Mouse (Mus musculus): ENCODE data around the gene Pard3. TPM values are rescaled to one million over a fixed set of nuclear protein-coding genes. Genes with fewer than 3 reads are reported as not detected.
A peak's percentile ranks its signal among the peaks of the same experiment; 100 is the strongest.

Pard3 gene
- polyA plus RNA-seq, 1 experiment from 2014 or later, result 38.3 TPM

DNA sequence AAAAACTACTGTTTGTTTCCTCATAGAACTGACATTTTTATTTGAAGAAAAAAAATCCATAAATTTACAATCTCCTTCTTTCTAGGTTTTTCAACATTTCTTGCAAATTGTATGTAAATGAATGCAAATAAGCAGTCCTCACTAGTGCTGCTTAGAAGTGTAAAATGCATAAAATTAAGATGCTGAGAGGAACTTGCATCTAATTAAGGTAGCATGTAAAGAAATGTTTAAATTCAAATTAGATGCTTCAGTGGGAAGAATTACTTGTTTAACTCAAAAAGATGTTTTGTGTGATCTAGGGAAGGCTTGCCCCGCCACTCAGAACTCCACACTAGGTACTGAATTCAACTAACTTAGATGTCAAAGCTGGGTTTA is 472.1 kb downstream of the Pard3 start:
- H3K27ac ChIP-seq (replicated peaks), result no peak overlapping the region
- whole genome bisulfite sequencing, result 80% methylated on average over 1 of the region's 1 CpGs
- H3K4me1 ChIP-seq, result peaks cover 13% of the 10 kb centered on the region
- no peaks in the 10 kb centered on the region for H3K36me3 ChIP-seq
- no peaks in the 10 kb centered on the region for H3K27me3 ChIP-seq
- no peak overlapping the region for H3K4me3 ChIP-seq (replicated peaks)
- no peak overlapping the region for H3K4me2 ChIP-seq (replicated peaks)
- no peaks in the 10 kb centered on the region for H3K9me3 ChIP-seq (replicated peaks)
- ATAC-seq (ENCODE audit: insufficient number of reproducible peaks, low FRiP score, low TSS enrichment, low read depth), result no peak
- no peak overlapping the region for H3K9ac ChIP-seq

- Histone ChIP-seq H3K4me2 (replicated peaks) (no peak overlapping the region), H3K4me3 (replicated peaks) (no peak overlapping the region), H3K27ac (replicated peaks) (no peak overlapping the region), H3K9me3 (replicated peaks) (no peaks in the 10 kb centered on the region), H3K4me1 (peaks cover 28% of the 10 kb centered on the region), H3K27me3 (no peaks in the 10 kb centered on the region), H3K36me3 (no peaks in the 10 kb centered on the region), H3K9ac (no peak overlapping the region)
- no peak for ATAC-seq (ENCODE audit: insufficient number of reproducible peaks, low FRiP score, low TSS enrichment, low read depth)
- 90% methylated on average over 3 of the region's 3 CpGs for WGBS
These were observed 476.1 kb downstream of the Pard3 start for GRCm38 (mm10) chr8:127539803-127540202.

GRCm38 (mm10) chr8:127540273-127540672 is 476.6 kb downstream of the Pard3 start:
- no peak overlapping the region for H3K27ac ChIP-seq (replicated peaks)
- H3K9me3 ChIP-seq (replicated peaks), result no peaks in the 10 kb centered on the region
- H3K27me3 ChIP-seq, result no peaks in the 10 kb centered on the region
- ATAC-seq (ENCODE audit: insufficient number of reproducible peaks, low FRiP score, low TSS enrichment, low read depth), result no peak
- no peak overlapping the region for H3K4me3 ChIP-seq (replicated peaks)
- no peak overlapping the region for H3K4me2 ChIP-seq (replicated peaks)
- 81% methylated on average over 3 of the region's 3 CpGs for WGBS
- no peak overlapping the region for H3K9ac ChIP-seq
- peaks cover 23% of the 10 kb centered on the region for H3K4me1 ChIP-seq
- no peaks in the 10 kb centered on the region for H3K36me3 ChIP-seq

GRCm38 (mm10) chr8:127542162-127542561 is 478.5 kb downstream of the Pard3 start:
- Histone ChIP-seq H3K27me3 (no peaks in the 10 kb centered on the region), H3K9me3 (replicated peaks) (no peaks in the 10 kb centered on the region), H3K36me3 (no peaks in the 10 kb centered on the region), H3K4me3 (replicated peaks) (no peak overlapping the region), H3K27ac (replicated peaks) (no peak overlapping the region), H3K4me1 (peaks cover 20% of the 10 kb centered on the region), H3K9ac (no peak overlapping the region), H3K4me2 (replicated peaks) (no peak overlapping the region)
- ATAC-seq (ENCODE audit: insufficient number of reproducible peaks, low FRiP score, low TSS enrichment, low read depth), result no peak
- 88% methylated on average over 2 of the region's 2 CpGs for WGBS

GRCm38 (mm10) chr8:127543676-127544075 is 480.0 kb downstream of the Pard3 start:
- ATAC-seq (ENCODE audit: insufficient number of reproducible peaks, low FRiP score, low TSS enrichment, low read depth), result no peak; the same call in 1 of the 2 replicates
- Histone ChIP-seq H3K9me3 (replicated peaks) (no peaks in the 10 kb centered on the region), H3K4me1 (peaks cover 20% of the 10 kb centered on the region), H3K9ac (no peak overlapping the region), H3K4me2 (replicated peaks) (no peak overlapping the region), H3K36me3 (no peaks in the 10 kb centered on the region), H3K27ac (replicated peaks) (peak overlapping the region; percentile 48; the same call in 1 of the 2 replicates), H3K4me3 (replicated peaks) (no peak overlapping the region), H3K27me3 (no peaks in the 10 kb centered on the region)
- 36% methylated on average over 7 of the region's 7 CpGs for WGBS

DNA sequence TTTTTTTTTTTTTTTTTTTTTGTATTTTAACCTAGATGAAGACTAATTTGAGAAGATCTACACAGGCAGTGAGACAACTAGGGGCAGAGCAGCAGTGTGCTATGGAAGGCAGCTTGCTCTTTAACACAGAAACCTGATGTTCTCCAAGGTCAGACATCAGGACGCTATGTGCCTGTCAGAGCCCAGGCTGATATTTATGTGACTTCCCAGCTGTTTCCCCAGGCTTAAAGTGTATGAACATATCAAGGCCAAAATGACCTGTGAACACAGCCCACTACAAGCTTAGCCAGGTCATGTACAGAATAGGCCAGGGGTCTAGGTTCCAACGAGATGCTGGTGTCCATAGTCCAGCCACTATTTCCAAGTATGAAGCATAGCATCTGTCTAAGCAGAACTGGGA is 482.5 kb downstream of the Pard3 start:
- Histone ChIP-seq H3K27ac (replicated peaks) (no peak overlapping the region), H3K4me2 (replicated peaks) (no peak overlapping the region), H3K27me3 (no peaks in the 10 kb centered on the region), H3K4me1 (peaks cover 15% of the 10 kb centered on the region), H3K9ac (no peak overlapping the region), H3K36me3 (no peaks in the 10 kb centered on the region), H3K4me3 (replicated peaks) (no peak overlapping the region), H3K9me3 (replicated peaks) (no peaks in the 10 kb centered on the region)
- no peak for ATAC-seq (ENCODE audit: insufficient number of reproducible peaks, low FRiP score, low TSS enrichment, low read depth)
- WGBS, result 76% methylated on average over 2 of the region's 2 CpGs

GRCm38 (mm10) chr8:127550928-127551327 is 487.2 kb downstream of the Pard3 start:
- H3K9me3 ChIP-seq (replicated peaks), result no peaks in the 10 kb centered on the region
- no peak overlapping the region for H3K27ac ChIP-seq (replicated peaks)
- no peaks in the 10 kb centered on the region for H3K27me3 ChIP-seq
- H3K4me1 ChIP-seq, result peaks cover 31% of the 10 kb centered on the region
- 72% methylated on average over 4 of the region's 4 CpGs for WGBS
- no peak overlapping the region for H3K4me2 ChIP-seq (replicated peaks)
- ATAC-seq (ENCODE audit: insufficient number of reproducible peaks, low FRiP score, low TSS enrichment, low read depth), result no peak
- no peaks in the 10 kb centered on the region for H3K36me3 ChIP-seq
- H3K9ac ChIP-seq, result no peak overlapping the region
- no peak overlapping the region for H3K4me3 ChIP-seq (replicated peaks)

DNA sequence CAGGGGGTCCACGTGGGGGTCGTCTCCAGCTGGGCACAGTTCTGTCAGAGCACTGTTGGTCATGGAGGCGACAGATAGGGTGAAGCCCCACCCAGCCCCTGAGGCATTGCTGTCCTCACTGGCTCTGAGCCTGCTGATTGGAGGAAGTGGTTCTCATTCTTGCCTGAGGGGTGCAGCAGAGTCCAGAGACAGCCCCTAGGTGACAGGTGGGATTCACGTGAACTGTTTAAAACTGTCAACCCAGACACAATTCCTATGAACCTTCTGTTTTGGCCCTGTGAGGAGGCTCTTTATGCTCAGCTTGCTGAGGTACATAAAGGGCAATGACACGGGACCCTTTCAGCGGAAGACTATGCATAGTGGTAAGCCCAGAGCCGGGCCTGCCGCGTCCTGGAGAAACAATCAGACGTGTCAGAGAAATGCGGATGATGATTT is 488.5 kb downstream of the Pard3 start:
- Histone ChIP-seq H3K27me3 (no peaks in the 10 kb centered on the region), H3K4me3 (replicated peaks) (no peak overlapping the region), H3K9me3 (replicated peaks) (no peaks in the 10 kb centered on the region), H3K4me1 (peaks cover 44% of the 10 kb centered on the region), H3K27ac (replicated peaks) (peak overlapping the region; percentile 55), H3K9ac (no peak overlapping the region), H3K36me3 (no peaks in the 10 kb centered on the region), H3K4me2 (replicated peaks) (peak overlapping the region; percentile 17)
- ATAC-seq (ENCODE audit: insufficient number of reproducible peaks, low FRiP score, low TSS enrichment, low read depth), result no peak
- 30% methylated on average over 11 of the region's 11 CpGs for WGBS

- Histone ChIP-seq H3K27me3 (no peaks in the 10 kb centered on the region), H3K9ac (no peak overlapping the region), H3K27ac (replicated peaks) (peak overlapping the region; percentile 55), H3K9me3 (replicated peaks) (no peaks in the 10 kb centered on the region), H3K4me3 (replicated peaks) (no peak overlapping the region), H3K4me1 (peaks cover 44% of the 10 kb centered on the region), H3K4me2 (replicated peaks) (peak overlapping the region; percentile 17), H3K36me3 (no peaks in the 10 kb centered on the region)
- 48% methylated on average over 13 of the region's 13 CpGs for WGBS
- no peak for ATAC-seq (ENCODE audit: insufficient number of reproducible peaks, low FRiP score, low TSS enrichment, low read depth)
These were observed 489.1 kb downstream of the Pard3 start for GRCm38 (mm10) chr8:127552836-127553235.

DNA sequence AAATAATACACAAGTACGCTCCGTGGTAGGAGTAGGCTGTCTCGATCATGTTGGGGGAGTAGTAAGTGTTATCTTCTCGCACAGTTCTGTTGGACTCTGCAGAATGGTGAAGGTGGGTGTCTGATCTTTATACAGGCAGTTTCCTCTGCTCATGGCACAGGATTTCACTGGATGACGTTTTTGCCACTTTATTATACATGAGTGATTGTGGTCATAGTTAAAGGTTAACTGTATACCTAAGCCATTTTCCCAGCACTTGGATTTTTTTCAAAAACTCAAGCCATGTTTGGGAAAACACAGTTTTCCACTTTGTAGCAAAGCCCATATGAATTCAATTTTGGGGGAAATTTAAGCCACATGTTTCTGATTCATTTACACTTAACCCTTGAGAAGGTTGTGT is 489.9 kb downstream of the Pard3 start:
- H3K9me3 ChIP-seq (replicated peaks), result no peaks in the 10 kb centered on the region
- H3K4me2 ChIP-seq (replicated peaks), result 0 out of 2 replicates have a peak overlapping the region, but pooled peaks have one; percentile 1
- peak overlapping the region; percentile 71 for H3K27ac ChIP-seq (replicated peaks)
- 34% methylated on average over 5 of the region's 5 CpGs for WGBS
- H3K9ac ChIP-seq, result no peak overlapping the region
- H3K4me1 ChIP-seq, result peaks cover 44% of the 10 kb centered on the region
- H3K27me3 ChIP-seq, result no peaks in the 10 kb centered on the region
- H3K36me3 ChIP-seq, result no peaks in the 10 kb centered on the region
- no peak for ATAC-seq (ENCODE audit: insufficient number of reproducible peaks, low FRiP score, low TSS enrichment, low read depth)
- H3K4me3 ChIP-seq (replicated peaks), result no peak overlapping the region

GRCm38 (mm10) chr8:127555795-127556194 is 492.1 kb downstream of the Pard3 start:
- ATAC-seq (ENCODE audit: insufficient number of reproducible peaks, low FRiP score, low TSS enrichment, low read depth), result no peak
- Histone ChIP-seq H3K9ac (no peak overlapping the region), H3K4me3 (replicated peaks) (no peak overlapping the region), H3K9me3 (replicated peaks) (no peaks in the 10 kb centered on the region), H3K4me2 (replicated peaks) (no peak overlapping the region), H3K4me1 (peaks cover 44% of the 10 kb centered on the region), H3K27me3 (no peaks in the 10 kb centered on the region), H3K27ac (replicated peaks) (no peak overlapping the region), H3K36me3 (no peaks in the 10 kb centered on the region)
- whole genome bisulfite sequencing, result 54% methylated on average over 2 of the region's 2 CpGs

DNA sequence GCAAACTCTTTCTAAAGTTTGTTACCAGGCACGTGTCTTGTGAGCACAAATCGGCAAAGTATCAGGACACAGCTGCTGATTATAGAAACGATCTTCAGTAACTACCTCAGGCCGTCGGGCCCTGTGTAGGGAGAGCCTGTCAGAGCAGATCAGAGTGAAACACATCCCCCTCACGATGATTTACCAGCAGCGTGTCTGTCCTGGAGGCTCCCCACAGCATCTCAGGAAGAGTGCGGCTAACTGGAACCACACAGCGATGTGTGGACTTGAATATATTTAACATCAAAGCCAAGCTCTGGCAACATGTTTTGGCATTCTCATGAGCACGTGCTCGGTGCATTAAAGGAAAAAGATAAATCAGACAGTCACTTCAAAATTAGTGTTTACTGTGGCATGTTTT is 493.3 kb downstream of the Pard3 start:
- Histone ChIP-seq H3K4me3 (replicated peaks) (no peak overlapping the region), H3K4me1 (peaks cover 37% of the 10 kb centered on the region), H3K27ac (replicated peaks) (0 out of 2 replicates have a peak overlapping the region, but pooled peaks have one; percentile 25), H3K9ac (no peak overlapping the region), H3K27me3 (no peaks in the 10 kb centered on the region), H3K9me3 (replicated peaks) (no peaks in the 10 kb centered on the region), H3K36me3 (no peaks in the 10 kb centered on the region), H3K4me2 (replicated peaks) (no peak overlapping the region)
- no peak for ATAC-seq (ENCODE audit: insufficient number of reproducible peaks, low FRiP score, low TSS enrichment, low read depth)
- 15% methylated on average over 11 of the region's 11 CpGs for WGBS

Data from embryonic facial prominence, embryonic 15.5 days (tissue).